Mouse (Mus musculus): ENCODE data around the gene Nedd4. TPM values are rescaled to one million over a fixed set of nuclear protein-coding genes. Genes with fewer than 3 reads are reported as not detected.
A peak's percentile ranks its signal among the peaks of the same experiment; 100 is the strongest.

The Nedd4 gene
- 660 and 664 TPM in 2 replicates for polyA plus RNA-seq (2016; fragmentation: Nextera tagmentation; extraction: Ambion mirVana)

DNA sequence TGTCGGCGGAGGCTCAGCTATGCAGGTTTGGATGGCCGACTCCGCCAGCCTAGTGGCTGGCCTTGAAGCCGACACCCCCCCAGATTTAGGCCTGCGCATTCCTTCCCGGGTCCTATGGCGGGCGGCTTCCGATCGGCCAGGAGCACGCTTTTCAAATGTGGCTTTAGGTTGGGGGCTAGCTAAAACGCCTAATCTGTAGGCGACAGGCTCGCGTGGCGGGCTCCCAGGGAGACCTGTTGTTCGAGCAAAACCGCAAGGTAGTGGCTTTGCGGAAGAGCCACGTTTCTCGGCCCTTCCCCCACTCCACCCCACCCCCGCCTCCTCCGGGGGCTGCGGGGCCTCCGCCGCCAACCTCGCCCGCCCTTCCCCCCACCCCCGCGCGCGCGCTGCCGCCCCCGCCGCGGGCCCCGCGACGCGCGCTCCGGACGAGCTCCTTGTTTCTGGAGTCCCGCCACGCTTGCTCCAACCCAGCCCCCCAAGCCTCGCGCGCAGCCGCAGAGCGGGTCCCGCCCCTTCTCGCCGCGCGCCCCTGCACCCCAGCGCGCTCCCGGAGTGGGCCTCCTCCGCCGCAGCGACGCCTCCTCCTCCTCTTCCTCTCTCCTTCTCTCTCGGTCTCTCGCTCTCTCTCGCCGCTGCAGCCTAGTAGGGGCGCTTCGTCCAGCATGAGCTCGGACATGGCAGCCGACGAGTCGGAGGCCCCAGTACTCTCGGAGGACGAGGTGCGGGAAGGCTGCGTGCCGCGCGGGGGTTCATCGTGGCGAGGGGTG is at the start of gene Nedd4:
Gene Nedd4, plus strand, starts transcription at position 452 of the 767 bp plus-strand sequence.
- no peaks in the 10 kb centered on the region for H3K27me3 ChIP-seq (replicated peaks; ENCODE audit: low read depth, poor library complexity, severe bottlenecking)
- peak; percentile 99 for DNase-seq (ENCODE audit: low spot score)
- H3K27ac ChIP-seq (replicated peaks) = peak within 1 kb of the TSS; percentile 100
- peak within 1 kb of the TSS; percentile 99 for H3K4me3 ChIP-seq
- peaks cover 55% of the 10 kb centered on the region for H3K4me1 ChIP-seq
- no peaks in the 10 kb centered on the region for H3K9me3 ChIP-seq
- H3K36me3 ChIP-seq (replicated peaks) = peaks cover 33% of the 10 kb centered on the region
- under 1% methylated on average over 79 of the region's 83 CpGs for WGBS

DNA sequence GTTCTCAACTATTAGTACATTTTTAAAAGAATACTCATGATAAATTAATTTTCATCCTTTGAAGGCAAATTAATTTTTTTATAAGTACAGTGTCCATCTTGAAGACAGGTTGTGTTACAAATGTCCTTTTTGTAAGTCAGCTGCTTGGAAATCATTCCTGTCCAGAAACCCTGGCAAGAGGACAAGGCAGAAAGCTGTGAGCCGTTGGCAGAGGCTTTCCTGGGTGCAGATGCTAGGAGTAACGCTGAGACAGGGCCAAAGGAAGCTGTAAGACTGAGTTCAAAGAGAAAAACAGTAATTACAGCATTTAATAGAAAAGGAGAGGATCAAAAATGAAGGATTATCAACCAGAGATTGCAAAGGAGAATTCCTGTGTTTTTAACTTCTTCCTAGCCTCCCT is 48.3 kb upstream of the Nedd4 start:
- Histone ChIP-seq H3K4me3 (no peak overlapping the region), H3K4me1 (no peaks in the 10 kb centered on the region), H3K27ac (replicated peaks) (no peak overlapping the region), H3K27me3 (replicated peaks; ENCODE audit: low read depth, poor library complexity, severe bottlenecking) (no peaks in the 10 kb centered on the region), H3K36me3 (replicated peaks) (peaks cover 67% of the 10 kb centered on the region), H3K9me3 (no peaks in the 10 kb centered on the region)
- DNase-seq (ENCODE audit: low spot score) = no peak
- 85% methylated on average over 2 of the region's 2 CpGs for WGBS

DNA sequence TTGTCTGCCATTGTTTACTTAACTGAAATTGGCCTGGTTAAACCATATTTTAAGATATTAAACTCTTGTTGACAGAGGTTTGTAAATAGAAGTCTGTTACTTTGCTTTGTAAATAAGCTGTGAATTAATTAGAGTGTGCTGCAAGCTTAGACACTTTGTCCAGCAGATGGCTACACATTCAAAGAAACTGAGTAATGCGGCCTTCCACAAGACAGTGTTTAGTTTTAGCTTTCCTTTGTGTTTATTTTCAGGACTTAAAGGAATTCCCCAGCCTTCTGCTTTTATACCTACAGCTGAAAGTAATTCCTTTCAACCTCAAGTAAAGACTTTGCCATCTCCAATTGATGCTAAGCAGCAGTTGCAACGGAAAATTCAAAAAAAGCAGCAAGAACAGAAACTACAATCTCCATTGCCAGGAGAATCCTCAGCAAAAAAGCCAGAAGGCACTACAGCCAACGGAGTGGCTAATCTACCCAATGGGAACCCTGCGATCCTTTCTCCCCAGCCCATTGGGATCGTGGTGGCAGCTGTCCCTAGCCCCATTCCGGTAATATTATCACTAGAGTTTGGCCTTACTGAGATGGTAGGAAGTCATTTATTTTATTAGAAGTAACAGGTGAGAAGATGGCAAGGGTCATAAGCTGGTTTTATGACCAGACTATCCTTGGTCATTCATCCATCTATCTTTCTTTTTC is 47.2 kb upstream of the Nedd4 start:
- WGBS = 82% methylated on average over 6 of the region's 6 CpGs
- no peak overlapping the region for H3K27ac ChIP-seq (replicated peaks)

DNA sequence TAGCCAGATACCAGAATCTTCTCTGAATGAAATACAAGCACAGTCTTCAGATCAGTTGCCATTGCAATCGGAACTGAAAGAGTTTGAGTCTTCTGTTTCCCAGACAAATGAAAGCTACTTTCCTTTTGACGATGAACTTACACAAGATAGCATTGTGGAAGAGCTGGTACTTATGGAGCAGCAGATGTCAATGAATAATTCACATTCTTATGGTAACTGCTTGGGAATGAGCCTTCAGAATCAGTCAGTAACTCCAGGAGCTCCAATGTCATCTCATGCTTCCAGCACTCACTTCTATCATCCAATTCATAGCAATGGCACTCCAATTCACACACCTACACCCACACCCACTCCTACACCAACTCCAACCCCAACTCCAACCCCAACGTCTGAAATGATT is 44.1 kb upstream of the Nedd4 start:
- DNase-seq (ENCODE audit: low spot score) = no peak
- H3K4me3 ChIP-seq = no peak overlapping the region
- H3K36me3 ChIP-seq (replicated peaks) = peaks cover 63% of the 10 kb centered on the region
- no peaks in the 10 kb centered on the region for H3K9me3 ChIP-seq
- no peaks in the 10 kb centered on the region for H3K4me1 ChIP-seq
- H3K27ac ChIP-seq (replicated peaks) = no peak overlapping the region
- H3K27me3 ChIP-seq (replicated peaks; ENCODE audit: low read depth, poor library complexity, severe bottlenecking) = no peaks in the 10 kb centered on the region
- WGBS = 93% methylated on average over 3 of the region's 3 CpGs

More for the DNA sequence above, 47.2 kb upstream of the Nedd4 start:
- H3K4me1 ChIP-seq = no peaks in the 10 kb centered on the region
- H3K9me3 ChIP-seq = no peaks in the 10 kb centered on the region
- peaks cover 67% of the 10 kb centered on the region for H3K36me3 ChIP-seq (replicated peaks)
- no peak for DNase-seq (ENCODE audit: low spot score)
- no peaks in the 10 kb centered on the region for H3K27me3 ChIP-seq (replicated peaks; ENCODE audit: low read depth, poor library complexity, severe bottlenecking)
- no peak overlapping the region for H3K4me3 ChIP-seq

DNA sequence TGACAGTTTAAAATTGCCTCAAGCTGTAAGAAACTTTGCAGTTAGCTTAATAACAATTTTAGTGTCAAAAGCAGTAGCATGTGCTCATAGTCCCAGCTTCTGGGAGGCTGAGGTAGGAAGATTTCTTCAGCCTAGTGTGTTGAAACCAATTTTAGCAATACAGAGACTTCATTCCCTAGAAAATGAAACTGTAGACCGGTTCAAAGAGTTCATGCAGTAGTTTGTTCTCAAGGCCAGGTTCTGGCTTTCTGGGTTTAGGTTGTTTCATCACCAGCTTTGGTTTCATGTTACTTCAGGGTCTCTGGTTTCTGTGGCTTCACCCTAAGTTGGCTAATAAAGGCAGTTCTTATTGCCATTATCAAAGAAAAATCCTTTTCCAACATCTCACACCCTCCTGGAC is 38.5 kb upstream of the Nedd4 start:
- DNase-seq (ENCODE audit: low spot score) = no peak
- 91% methylated on average over 1 of the region's 1 CpGs for WGBS
- H3K4me3 ChIP-seq = no peak overlapping the region
- peaks cover 8% of the 10 kb centered on the region; the same call in 1 of the 2 replicates for H3K4me1 ChIP-seq
- peaks cover 34% of the 10 kb centered on the region for H3K36me3 ChIP-seq (replicated peaks)
- H3K9me3 ChIP-seq = no peaks in the 10 kb centered on the region
- no peak overlapping the region for H3K27ac ChIP-seq (replicated peaks)
- no peaks in the 10 kb centered on the region for H3K27me3 ChIP-seq (replicated peaks; ENCODE audit: low read depth, poor library complexity, severe bottlenecking)

DNA sequence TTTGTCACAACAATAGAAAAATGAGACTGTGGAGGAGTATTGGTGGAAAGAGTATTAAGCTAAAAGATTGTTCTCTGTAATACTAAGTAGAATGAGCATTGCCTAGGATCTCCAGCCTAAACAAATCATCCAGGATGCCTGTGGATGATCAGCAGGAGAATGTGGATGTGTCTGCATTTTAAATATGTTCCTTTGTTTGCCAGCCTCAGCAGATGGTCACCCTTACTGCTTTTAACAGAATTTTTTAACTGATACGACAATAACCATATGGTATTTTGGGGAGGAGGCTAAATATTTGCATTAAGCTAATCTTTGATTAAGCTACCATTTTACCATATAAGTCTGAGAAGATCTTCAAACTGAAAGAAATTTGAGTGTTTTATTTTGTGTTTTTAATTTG is 34.5 kb upstream of the Nedd4 start:
- H3K4me3 ChIP-seq = no peak overlapping the region
- peaks cover 10% of the 10 kb centered on the region; the same call in 1 of the 2 replicates for H3K36me3 ChIP-seq (replicated peaks)
- no peak for DNase-seq (ENCODE audit: low spot score)
- no peaks in the 10 kb centered on the region for H3K9me3 ChIP-seq
- WGBS = 78% methylated on average over 1 of the region's 1 CpGs
- H3K27ac ChIP-seq (replicated peaks) = no peak overlapping the region
- H3K27me3 ChIP-seq (replicated peaks; ENCODE audit: low read depth, poor library complexity, severe bottlenecking) = no peaks in the 10 kb centered on the region
- peaks cover 10% of the 10 kb centered on the region; the same call in 1 of the 2 replicates for H3K4me1 ChIP-seq

DNA sequence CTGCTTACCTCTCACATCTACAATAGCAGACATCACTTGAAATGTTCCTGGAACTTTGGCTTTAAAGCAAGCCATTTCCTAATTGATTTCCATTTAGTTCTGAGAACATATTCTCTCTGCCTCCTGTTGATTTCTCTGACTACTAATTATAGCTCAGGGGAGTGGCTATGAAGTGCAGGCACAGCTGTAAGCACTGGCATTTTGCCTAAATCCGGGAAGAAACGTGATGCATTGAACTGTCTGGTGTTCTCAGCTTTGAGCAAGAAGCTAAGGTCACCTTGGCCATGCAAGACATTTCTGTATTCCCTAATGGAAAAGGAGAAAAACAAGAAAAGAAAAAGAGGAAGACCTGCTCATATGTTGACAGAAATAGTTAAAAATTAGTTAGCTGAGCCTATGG is 33.6 kb upstream of the Nedd4 start:
- Histone ChIP-seq H3K36me3 (replicated peaks) (0 out of 2 replicates have a peak, but pooled peaks cover 4% of the 10 kb centered on the region), H3K9me3 (no peaks in the 10 kb centered on the region), H3K4me3 (no peak overlapping the region), H3K4me1 (peaks cover 10% of the 10 kb centered on the region; the same call in 1 of the 2 replicates), H3K27ac (replicated peaks) (no peak overlapping the region), H3K27me3 (replicated peaks; ENCODE audit: low read depth, poor library complexity, severe bottlenecking) (no peaks in the 10 kb centered on the region)
- DNase-seq (ENCODE audit: low spot score) = no peak
- WGBS = 35% methylated on average over 2 of the region's 2 CpGs

DNA sequence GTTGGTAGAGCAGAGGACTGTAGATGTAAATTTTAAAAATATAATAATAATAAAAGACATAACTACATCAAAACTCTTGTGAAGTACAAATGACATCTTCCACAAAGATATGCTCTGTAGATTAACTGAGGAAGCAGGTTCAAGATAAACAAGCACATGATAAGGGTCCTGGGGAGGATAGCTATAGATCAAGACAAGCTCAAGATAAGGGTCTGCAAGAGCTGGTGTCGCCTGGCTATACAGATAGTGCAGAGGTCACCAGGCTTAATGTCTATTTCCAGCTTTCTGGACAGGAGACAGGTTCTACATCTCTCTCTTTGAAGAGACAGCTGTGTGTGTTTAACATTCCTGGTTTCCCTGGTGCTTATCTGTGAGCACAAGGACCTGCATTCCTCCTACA is 29.9 kb upstream of the Nedd4 start:
- Histone ChIP-seq H3K9me3 (no peaks in the 10 kb centered on the region), H3K27me3 (replicated peaks; ENCODE audit: low read depth, poor library complexity, severe bottlenecking) (no peaks in the 10 kb centered on the region), H3K4me3 (no peak overlapping the region), H3K4me1 (peaks cover 9% of the 10 kb centered on the region; the same call in 1 of the 2 replicates), H3K27ac (replicated peaks) (no peak overlapping the region), H3K36me3 (replicated peaks) (no peaks in the 10 kb centered on the region)
- WGBS = 71% methylated on average over 1 of the region's 1 CpGs
- DNase-seq (ENCODE audit: low spot score) = no peak

DNA sequence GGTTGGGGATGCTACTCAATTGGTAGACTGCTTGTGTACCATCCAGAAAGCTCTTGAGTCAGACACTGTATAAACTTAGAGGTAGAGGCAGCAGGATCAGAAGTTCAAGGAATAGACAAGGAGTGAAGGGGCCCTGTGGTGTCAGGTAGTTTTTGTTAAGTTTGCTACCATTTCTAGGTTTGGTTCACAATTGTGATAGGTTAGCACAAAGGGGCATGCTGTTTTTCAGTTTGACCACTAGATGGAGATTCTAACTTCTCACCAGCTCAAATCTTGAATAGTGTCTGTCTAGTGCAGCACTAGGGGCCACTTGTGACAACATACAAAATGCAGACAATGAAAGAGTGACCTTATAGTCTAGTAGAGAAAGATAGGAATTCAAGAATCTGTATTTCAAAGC is 27.0 kb upstream of the Nedd4 start:
- no peaks in the 10 kb centered on the region for H3K27me3 ChIP-seq (replicated peaks; ENCODE audit: low read depth, poor library complexity, severe bottlenecking)
- no peaks in the 10 kb centered on the region for H3K36me3 ChIP-seq (replicated peaks)
- H3K4me3 ChIP-seq = no peak overlapping the region
- no peaks in the 10 kb centered on the region for H3K9me3 ChIP-seq
- no peak for DNase-seq (ENCODE audit: low spot score)
- no peak overlapping the region for H3K27ac ChIP-seq (replicated peaks)
- peaks cover 13% of the 10 kb centered on the region for H3K4me1 ChIP-seq

DNA sequence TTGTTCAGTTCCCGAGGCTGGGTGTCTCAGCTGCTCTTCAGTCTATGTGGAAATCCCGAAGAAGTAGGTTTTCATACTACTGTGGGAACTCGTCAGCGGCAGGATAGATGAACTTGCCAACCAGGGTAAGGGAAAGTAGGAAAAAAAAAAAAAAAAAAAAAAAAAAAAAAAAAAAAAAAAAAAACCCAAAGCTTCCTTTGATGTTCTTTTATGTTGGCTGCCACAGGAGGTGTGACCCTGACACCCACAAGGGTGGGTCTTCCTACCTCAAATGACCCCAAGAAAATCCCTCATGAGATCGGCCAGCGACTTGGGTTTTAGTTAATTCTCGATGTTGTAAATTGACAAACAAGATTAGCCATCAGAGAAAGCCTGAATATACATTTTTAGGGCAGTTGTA is 25.6 kb upstream of the Nedd4 start:
- H3K27me3 ChIP-seq (replicated peaks; ENCODE audit: low read depth, poor library complexity, severe bottlenecking) = no peaks in the 10 kb centered on the region
- no peak overlapping the region for H3K4me3 ChIP-seq
- H3K36me3 ChIP-seq (replicated peaks) = no peaks in the 10 kb centered on the region
- H3K9me3 ChIP-seq = no peaks in the 10 kb centered on the region
- H3K4me1 ChIP-seq = peaks cover 27% of the 10 kb centered on the region
- no peak overlapping the region for H3K27ac ChIP-seq (replicated peaks)
- 90% methylated on average over 7 of the region's 7 CpGs for WGBS
- no peak for DNase-seq (ENCODE audit: low spot score)

DNA sequence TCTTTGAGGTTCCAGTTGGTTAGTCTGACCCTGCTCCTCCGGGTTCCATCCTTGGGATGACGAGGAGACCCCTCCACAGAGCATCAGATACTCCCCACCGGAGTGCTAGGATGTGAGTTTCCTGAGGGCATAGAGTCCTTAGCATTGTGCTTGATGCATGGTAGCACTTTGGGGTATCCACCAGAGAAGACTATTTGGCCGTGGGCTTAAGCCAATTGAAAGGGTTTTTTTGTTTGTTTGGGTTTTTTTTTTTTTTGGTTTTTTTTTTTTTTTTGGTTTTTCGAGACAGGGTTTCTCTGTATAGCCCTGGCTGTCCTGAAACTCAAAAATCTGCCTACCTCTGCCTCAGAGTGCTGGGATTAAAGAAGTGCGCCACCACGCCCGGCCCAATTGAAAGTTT is 24.9 kb upstream of the Nedd4 start:
- Histone ChIP-seq H3K36me3 (replicated peaks) (no peaks in the 10 kb centered on the region), H3K4me1 (peaks cover 30% of the 10 kb centered on the region), H3K9me3 (no peaks in the 10 kb centered on the region), H3K27me3 (replicated peaks; ENCODE audit: low read depth, poor library complexity, severe bottlenecking) (no peaks in the 10 kb centered on the region), H3K27ac (replicated peaks) (no peak overlapping the region), H3K4me3 (no peak overlapping the region)
- WGBS = 77% methylated on average over 8 of the region's 8 CpGs
- no peak for DNase-seq (ENCODE audit: low spot score)

DNA sequence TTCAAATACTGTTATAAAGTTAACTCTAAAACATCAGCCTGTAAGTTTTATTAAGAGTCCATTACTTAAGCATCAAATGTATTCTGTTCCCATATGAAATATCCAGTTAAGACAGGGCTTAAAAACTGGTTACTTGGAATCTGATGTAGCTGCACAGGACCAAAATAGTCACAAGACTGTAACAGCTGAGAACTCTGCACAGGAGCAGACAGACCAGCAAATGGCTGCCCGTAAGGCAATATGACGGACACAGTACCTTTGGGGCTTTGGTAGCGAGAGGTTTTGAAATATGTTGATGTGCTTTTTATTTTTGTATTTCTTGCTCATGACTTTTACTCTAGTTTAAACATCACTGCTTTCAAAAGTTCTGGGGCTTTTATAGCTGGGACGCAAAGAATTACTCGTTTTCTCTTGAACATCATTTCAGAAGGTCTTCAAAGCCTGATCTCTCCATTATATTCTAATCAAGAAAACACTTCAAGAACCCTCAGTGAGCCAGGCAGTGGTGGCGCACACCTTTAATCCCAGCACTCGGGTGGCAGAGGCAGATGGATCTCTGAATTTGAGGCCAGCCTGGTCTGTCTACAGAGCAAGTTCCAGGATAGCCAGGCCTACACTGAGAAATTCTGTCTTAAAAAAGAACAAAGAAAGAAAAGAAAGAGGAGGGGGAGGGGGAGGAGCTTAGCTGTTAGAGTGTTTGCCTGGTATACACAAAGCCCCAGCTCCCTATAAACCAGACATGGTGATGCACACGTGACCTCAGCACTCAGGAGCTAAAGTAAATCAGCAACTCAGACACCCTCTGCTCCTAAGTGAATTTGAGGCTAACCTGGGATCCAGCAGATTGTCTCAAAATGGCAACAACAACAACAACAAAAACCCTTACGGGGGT is 22.9 kb upstream of the Nedd4 start:
- H3K36me3 ChIP-seq (replicated peaks) = no peaks in the 10 kb centered on the region
- H3K4me1 ChIP-seq = peaks cover 33% of the 10 kb centered on the region
- 46% methylated on average over 9 of the region's 9 CpGs for WGBS
- no peaks in the 10 kb centered on the region for H3K27me3 ChIP-seq (replicated peaks; ENCODE audit: low read depth, poor library complexity, severe bottlenecking)
- peak; percentile 72 for DNase-seq (ENCODE audit: low spot score)
- no peaks in the 10 kb centered on the region for H3K9me3 ChIP-seq
- H3K27ac ChIP-seq (replicated peaks) = peak overlapping the region; percentile 99
- peak overlapping the region; percentile 57 for H3K4me3 ChIP-seq

Data from embryonic facial prominence, embryonic 10.5 days (tissue).